Mouse (Mus musculus) embryonic facial prominence, embryonic 10.5 days (tissue): Measurements from ENCODE around the gene Thbs3. TPM values are rescaled to one million over a fixed set of nuclear protein-coding genes. Genes with fewer than 3 reads are reported as not detected.

Experiments
- DNase-seq: peaks from one replicate; pipeline ENCODE4 v3.0.0-alpha.2; 2017; ENCODE audit warnings: low spot score
- H3K27ac ChIP-seq: fragments of 300-500 bp; sonication (generic); replicated peaks from 2 replicates; pipeline ENCODE4 v1.5.1; 2016; ENCODE audit warnings: mild to moderate bottlenecking
- H3K27me3 ChIP-seq: fragments of 300-500 bp; sonication (generic); replicated peaks from 2 replicates; pipeline ENCODE4 v1.6.1; 2016; ENCODE audit warnings: low read depth, mild to moderate bottlenecking; ENCODE audit not compliant: poor library complexity, severe bottlenecking
- H3K36me3 ChIP-seq: fragments of 300-500 bp; sonication (generic); replicated peaks from 2 replicates; pipeline ENCODE4 v1.6.1; 2016; ENCODE audit warnings: mild to moderate bottlenecking, moderate library complexity
- H3K4me1 ChIP-seq: fragments of 300-500 bp; sonication (generic); 2 replicates; pipeline ENCODE4 v1.6.1; 2016
- H3K4me3 ChIP-seq: fragments of 300-500 bp; sonication (generic); 2 replicates; pipeline ENCODE4 v1.5.1; 2016; ENCODE audit warnings: mild to moderate bottlenecking, moderate library complexity
- H3K9me3 ChIP-seq: fragments of 300-500 bp; sonication (generic); 2 replicates; pipeline ENCODE4 v1.6.1; 2016; ENCODE audit warnings: mild to moderate bottlenecking
- WGBS: fragments of 180-500 bp; shearing (Covaris S2); methylation state at CpG from one replicate; pipeline ENCODE4 v1.1.7; 2016; 5-methylcytosine and 5-hydroxymethylcytosine counted together
- microRNA counts: library from miRNA; unstranded; fragments of <30 nt; microRNA quantifications from one replicate; lab custom pipeline; 2017
- microRNA-seq: library from miRNA; unstranded; fragments of <30 nt; microRNA quantifications from one replicate; pipeline ENCODE4, GENCODE M21; 2017
- polyA plus RNA-seq: library from polyadenylated mRNA; unstranded; fragments of >200 nt; fragmentation: Nextera tagmentation; extraction: Ambion mirVana; gene quantifications from 2 replicates; pipeline ENCODE4 v1.2.1, GENCODE M21; 2016

Gene Thbs3
- polyA plus RNA-seq, 1 experiment from 2014 or later: 42.0 TPM

DNA sequence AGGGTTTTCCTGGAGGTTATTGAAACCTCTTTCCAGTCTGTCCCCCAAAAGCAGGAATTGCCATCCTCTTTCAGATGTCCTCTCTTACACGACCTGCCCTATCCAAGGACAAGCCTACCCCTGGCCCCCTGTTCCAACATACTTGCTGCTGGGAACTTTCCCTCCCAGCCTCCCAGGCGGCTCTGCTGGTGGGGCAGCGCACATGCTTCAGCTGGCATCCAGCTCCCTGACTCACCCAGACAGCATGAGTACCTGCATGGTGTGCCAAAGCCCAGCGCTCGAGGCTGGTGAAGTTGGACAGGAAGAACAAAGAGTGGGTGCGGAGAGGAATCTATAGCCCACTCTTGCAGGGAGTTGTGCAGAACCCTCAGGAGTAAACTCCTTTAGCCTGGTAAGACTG lies 55.9 kb downstream of the Thbs3 start:
- 75% methylated on average over 6 of the region's 6 CpGs for WGBS
- Histone ChIP-seq H3K27me3 (peaks cover 29% of the 10 kb centered on the region), H3K27ac (peak overlapping the region; percentile 83), H3K4me3 (peak overlapping the region; percentile 65), H3K4me1 (peaks cover 55% of the 10 kb centered on the region), H3K9me3 (no peaks in the 10 kb centered on the region), H3K36me3 (peaks cover 27% of the 10 kb centered on the region)
- no peak for DNase-seq

DNA sequence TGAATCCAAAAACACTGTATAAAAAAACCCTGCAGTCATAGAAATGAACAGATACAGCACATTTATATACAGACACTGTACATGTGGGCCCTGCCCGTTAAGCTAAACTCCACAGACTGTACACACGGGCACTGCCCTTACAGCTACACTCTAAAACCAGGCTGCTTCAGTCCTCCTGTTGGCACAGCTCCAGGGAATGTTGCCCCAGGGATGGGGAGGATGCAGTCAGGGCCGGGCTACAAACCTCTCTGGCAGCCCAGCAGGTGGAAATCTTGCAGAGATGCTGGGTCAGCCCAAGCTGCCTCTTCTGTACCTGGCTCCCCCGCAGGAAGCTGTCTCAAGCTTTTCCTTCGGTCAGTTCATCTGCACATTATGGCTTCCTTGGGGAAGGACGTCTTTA lies 56.8 kb downstream of the Thbs3 start:
- no peaks in the 10 kb centered on the region for H3K9me3 ChIP-seq
- H3K36me3 ChIP-seq: peaks cover 31% of the 10 kb centered on the region
- WGBS: 69% methylated on average over 6 of the region's 6 CpGs
- H3K4me3 ChIP-seq: no peak overlapping the region
- no peak for DNase-seq
- no peak overlapping the region for H3K27ac ChIP-seq
- peaks cover 57% of the 10 kb centered on the region for H3K4me1 ChIP-seq
- H3K27me3 ChIP-seq: peaks cover 38% of the 10 kb centered on the region

DNA sequence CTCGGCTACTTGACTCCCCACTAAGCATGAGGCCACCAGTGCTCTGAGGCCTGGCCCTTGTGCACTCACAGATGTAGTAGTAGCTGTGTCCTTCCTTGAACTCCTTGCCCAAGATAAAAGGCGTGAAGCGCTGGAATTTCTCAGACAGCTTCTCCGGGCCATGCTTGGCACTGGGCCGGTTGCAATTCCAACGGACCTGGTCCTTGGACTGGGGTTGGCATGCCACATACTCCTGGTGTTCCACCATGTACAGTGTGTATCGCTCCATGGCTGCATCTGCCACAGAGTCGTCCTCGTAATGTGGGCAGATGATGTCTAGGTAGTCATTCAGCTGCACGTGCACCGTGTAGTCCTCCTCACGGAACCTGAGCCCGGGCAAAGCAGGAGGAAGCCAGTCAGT lies 61.1 kb downstream of the Thbs3 start:
- Histone ChIP-seq H3K4me1 (peaks cover 60% of the 10 kb centered on the region), H3K27ac (peak overlapping the region; percentile 86; the same call in 1 of the 2 replicates), H3K36me3 (peaks cover 27% of the 10 kb centered on the region), H3K9me3 (no peaks in the 10 kb centered on the region), H3K27me3 (peaks cover 67% of the 10 kb centered on the region), H3K4me3 (0 out of 2 replicates have a peak overlapping the region, but pooled peaks have one; percentile 65)
- 92% methylated on average over 13 of the region's 13 CpGs for WGBS
- no peak for DNase-seq

MicroRNA genes within 50 kb of the gene (microRNA counts, 519-probe panel; counts per million panel counts)
- microRNA mmu-miR-92b (lab: Ali Mortazavi, UCI): 188 counts per million, percentile 57 among the panel's probes with 10 or more counts

Small RNA genes lying within 50 kb of the gene (microRNA-seq; reads per million reads assigned to microRNA genes)
- gene Mir92b: 5,537 reads per million, percentile 90 among the genes with 10 or more reads in this experiment

Other genes with a start within 250 kb of the Thbs3 start
- gene Rusc1, start 121.9 kb upstream of the Thbs3 start, polyA plus RNA-seq: 15.4 and 18.5 TPM in 2 replicates
- gene Gm43738, start 114.1 kb upstream of the Thbs3 start, polyA plus RNA-seq: 0.09 TPM in 1 of 2 replicates, not detected in the other
- 364 and 386 TPM in 2 replicates for gene Fdps, start 113.2 kb upstream of the Thbs3 start, polyA plus RNA-seq
- 2.8 and 3.2 TPM in 2 replicates for gene Pklr, start 79.0 kb upstream of the Thbs3 start, polyA plus RNA-seq
- 3.5 and 3.6 TPM in 2 replicates for gene Hcn3, start 55.0 kb upstream of the Thbs3 start, polyA plus RNA-seq
- 33.6 and 36.2 TPM in 2 replicates for gene Clk2, start 50.4 kb upstream of the Thbs3 start, polyA plus RNA-seq
- gene Scamp3, start 37.7 kb upstream of the Thbs3 start, polyA plus RNA-seq: 108 and 117 TPM in 2 replicates
- gene Fam189b, start 32.0 kb upstream of the Thbs3 start, polyA plus RNA-seq: 29.0 and 30.8 TPM in 2 replicates
- 33.8 and 33.9 TPM in 2 replicates for gene Gba, start 12.3 kb upstream of the Thbs3 start, polyA plus RNA-seq
- gene Mtx1, start 11.9 kb downstream of the Thbs3 start, polyA plus RNA-seq: 248 and 258 TPM in 2 replicates
- 0.15 and 0.81 TPM in 2 replicates for gene Muc1, start 13.9 kb downstream of the Thbs3 start, polyA plus RNA-seq
- gene Krtcap2, start 30.8 kb downstream of the Thbs3 start, polyA plus RNA-seq: 244 and 262 TPM in 2 replicates
- 4.0 and 4.7 TPM in 2 replicates for gene Trim46, start 31.1 kb downstream of the Thbs3 start, polyA plus RNA-seq
- 74.1 and 84.1 TPM in 2 replicates for gene Dpm3, start 44.2 kb downstream of the Thbs3 start, polyA plus RNA-seq
- 27.2 and 34.2 TPM in 2 replicates for gene Slc50a1, start 55.4 kb downstream of the Thbs3 start, polyA plus RNA-seq
- 26.7 and 27.2 TPM in 2 replicates for gene Efna1, start 66.0 kb downstream of the Thbs3 start, polyA plus RNA-seq
- gene Efna3, start 107.8 kb downstream of the Thbs3 start, polyA plus RNA-seq: 4.5 and 6.8 TPM in 2 replicates
- gene Efna4, start 122.8 kb downstream of the Thbs3 start, polyA plus RNA-seq: 37.3 and 40.8 TPM in 2 replicates
- gene Adam15, start 134.8 kb downstream of the Thbs3 start, polyA plus RNA-seq: 30.5 and 34.2 TPM in 2 replicates
- gene Dcst2, start 146.8 kb downstream of the Thbs3 start, polyA plus RNA-seq: 0.09 and 0.15 TPM in 2 replicates
- 0.20 and 0.47 TPM in 2 replicates for gene Dcst1, start 150.1 kb downstream of the Thbs3 start, polyA plus RNA-seq
- gene Zbtb7b, start 179.6 kb downstream of the Thbs3 start, polyA plus RNA-seq: 0.98 and 1.2 TPM in 2 replicates
- gene Lenep, start 187.6 kb downstream of the Thbs3 start, polyA plus RNA-seq: 0.74 TPM in 1 of 2 replicates, not detected in the other
- 25.3 and 28.2 TPM in 2 replicates for gene Flad1, start 196.7 kb downstream of the Thbs3 start, polyA plus RNA-seq
- 786 and 805 TPM in 2 replicates for gene Cks1b, start 203.2 kb downstream of the Thbs3 start, polyA plus RNA-seq
- 82.0 and 82.1 TPM in 2 replicates for gene Shc1, start 203.3 kb downstream of the Thbs3 start, polyA plus RNA-seq
- 47.4 and 48.9 TPM in 2 replicates for gene Pygo2, start 215.0 kb downstream of the Thbs3 start, polyA plus RNA-seq
- 17.5 and 20.1 TPM in 2 replicates for gene Pbxip1, start 221.5 kb downstream of the Thbs3 start, polyA plus RNA-seq
- gene Pmvk, start 239.4 kb downstream of the Thbs3 start, polyA plus RNA-seq: 66.4 and 67.6 TPM in 2 replicates